In the genomic region with DNA sequence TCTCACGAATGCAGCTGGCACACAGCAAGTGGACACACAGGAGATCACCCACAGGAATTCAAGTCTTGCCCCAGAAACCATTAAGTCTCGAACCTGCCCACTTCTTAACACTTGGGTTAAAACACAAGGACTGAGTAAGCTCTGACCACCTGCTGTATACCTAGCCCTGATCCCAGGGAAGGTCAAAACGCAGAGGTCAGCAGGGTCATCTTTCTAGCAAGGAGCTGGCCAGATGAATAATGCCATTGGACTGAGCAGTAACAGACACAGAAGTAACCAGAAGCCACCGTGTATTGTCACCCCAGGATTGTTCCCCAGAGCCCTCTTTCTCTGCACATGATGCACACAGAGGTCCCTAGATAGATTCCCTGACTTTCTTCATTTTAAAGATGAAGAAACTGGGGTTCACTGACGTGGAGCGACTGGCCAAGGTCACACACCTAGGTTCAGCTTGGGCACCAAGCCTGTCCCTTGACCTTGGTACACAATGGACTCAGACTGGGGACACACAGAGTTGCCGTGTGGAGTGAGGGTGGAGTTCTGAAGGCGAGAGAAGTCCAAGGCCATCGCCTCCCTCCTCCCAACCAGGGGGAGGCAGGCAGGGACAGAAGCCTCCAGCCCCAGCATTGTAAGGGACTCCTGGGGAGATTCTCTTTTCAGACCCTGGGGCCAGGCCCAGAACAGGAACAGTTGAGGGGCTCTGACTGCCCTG, we compare ENCODE assay signal across 12 mouse cellular contexts.
DNase-seq lines count a peak whose midpoint lies in the region; ATAC-seq and TF ChIP-seq lines count a peak whose summit lies in the region.
"Had no signal": no experiment of that assay in that cellular context is flagged by ENCODE, and none has a peak within 500 bp of the region (broad histone marks: within the 10 kb centered on the region; RNA-seq: fewer than 3 reads in every experiment).

No protein-coding gene starts in this region.

- peaks cover 13% of the 10 kb centered on the region for H3K4me1 ChIP-seq in forebrain, embryonic 10.5 days
- no peaks in the 10 kb centered on the region; the same call in 1 of the 2 replicates for H3K4me1 ChIP-seq in forebrain, embryonic 11.5 days (replicated peaks; ENCODE audit: control insufficient read depth, insufficient read depth, low read length)
- peaks cover 39% of the 10 kb centered on the region for H3K4me1 ChIP-seq in E14TG2a.4 (replicated peaks; ENCODE audit: low read depth, low read length)
- peaks cover 49% of the 10 kb centered on the region for H3K4me1 ChIP-seq in forebrain, embryonic 14.5 days (ENCODE audit: control insufficient read depth, insufficient read depth, low read length)
- H3K4me1 ChIP-seq in hindbrain, embryonic 16.5 days (ENCODE audit: control insufficient read depth, insufficient read depth, low read depth, low read length) = peaks cover 40% of the 10 kb centered on the region
- H3K4me1 ChIP-seq in heart, embryonic 11.5 days (ENCODE audit: control insufficient read depth, insufficient read depth, low read length) = no peaks in the 10 kb centered on the region

- ATAC-seq in forebrain, embryonic 11.5 days (replicated peaks; ENCODE audit: low FRiP score) = no peak; the same call in 1 of the 2 replicates
- no peak for ATAC-seq in forebrain, embryonic 14.5 days
- no peak for ATAC-seq in hindbrain, embryonic 16.5 days
- ATAC-seq in heart, embryonic 11.5 days (replicated peaks; ENCODE audit: insufficient number of reproducible peaks, low FRiP score, low TSS enrichment) = no peak

- no peaks in the 10 kb centered on the region for H3K9me3 ChIP-seq in forebrain, embryonic 10.5 days
- no peaks in the 10 kb centered on the region for H3K9me3 ChIP-seq in forebrain, embryonic 11.5 days (ENCODE audit: control insufficient read depth, low read length)
- no peaks in the 10 kb centered on the region for H3K9me3 ChIP-seq in E14TG2a.4 (ENCODE audit: low read length)
- no peaks in the 10 kb centered on the region for H3K9me3 ChIP-seq in forebrain, embryonic 14.5 days (replicated peaks; ENCODE audit: control insufficient read depth, low read length)
- H3K9me3 ChIP-seq in hindbrain, embryonic 16.5 days (ENCODE audit: control insufficient read depth, low read length) = no peaks in the 10 kb centered on the region
- no peaks in the 10 kb centered on the region for H3K9me3 ChIP-seq in heart, embryonic 11.5 days (replicated peaks; ENCODE audit: control insufficient read depth, low read length)

- intact Hi-C loops in left cerebral cortex, postnatal 4 days (cut with DNase I) = no loop called here

- no peaks in the 10 kb centered on the region for H3K27me3 ChIP-seq in forebrain, embryonic 10.5 days (ENCODE audit: poor library complexity, severe bottlenecking)
- no peaks in the 10 kb centered on the region for H3K27me3 ChIP-seq in forebrain, embryonic 11.5 days (ENCODE audit: control insufficient read depth, insufficient read depth, low read length)
- no peaks in the 10 kb centered on the region; the same call in 1 of the 2 replicates for H3K27me3 ChIP-seq in E14TG2a.4 (ENCODE audit: insufficient read depth, low read length)
- H3K27me3 ChIP-seq in forebrain, embryonic 14.5 days (replicated peaks; ENCODE audit: control insufficient read depth, insufficient read depth, low read length) = no peaks in the 10 kb centered on the region
- no peaks in the 10 kb centered on the region for H3K27me3 ChIP-seq in hindbrain, embryonic 16.5 days (replicated peaks; ENCODE audit: control insufficient read depth, insufficient read depth, low read length)
- H3K27me3 ChIP-seq in heart, embryonic 11.5 days (ENCODE audit: control insufficient read depth, insufficient read depth, low read length) = peaks cover 4% of the 10 kb centered on the region; the same call in 1 of the 2 replicates

- H3K9ac ChIP-seq in forebrain, embryonic 11.5 days (ENCODE audit: low read length) = no peak overlapping the region
- H3K9ac ChIP-seq in forebrain, embryonic 14.5 days (ENCODE audit: low read length) = peak overlapping the region; percentile 29; the same call in 1 of the 2 replicates
- H3K9ac ChIP-seq in hindbrain, embryonic 16.5 days (ENCODE audit: low read depth, low read length) = peak overlapping the region; percentile 31; the same call in 1 of the 2 replicates
- no peak overlapping the region for H3K9ac ChIP-seq in heart, embryonic 11.5 days (ENCODE audit: low read depth, low read length)
- H3K9ac ChIP-seq: lung, embryonic 14.5 days had no signal

- H3K36me3 ChIP-seq in forebrain, embryonic 10.5 days (replicated peaks) = no peaks in the 10 kb centered on the region
- no peaks in the 10 kb centered on the region for H3K36me3 ChIP-seq in forebrain, embryonic 11.5 days (ENCODE audit: control insufficient read depth, insufficient read depth, low read length)
- no peaks in the 10 kb centered on the region for H3K36me3 ChIP-seq in E14TG2a.4 (ENCODE audit: insufficient read depth, low read length)
- H3K36me3 ChIP-seq in forebrain, embryonic 14.5 days (ENCODE audit: control insufficient read depth, insufficient read depth, low read length) = no peaks in the 10 kb centered on the region
- H3K36me3 ChIP-seq in hindbrain, embryonic 16.5 days (ENCODE audit: control insufficient read depth, insufficient read depth, low read length) = no peaks in the 10 kb centered on the region
- no peaks in the 10 kb centered on the region for H3K36me3 ChIP-seq in heart, embryonic 11.5 days (ENCODE audit: control insufficient read depth, insufficient read depth, low read length)

- no peak for DNase-seq in forebrain, embryonic 10.5 days (ENCODE audit: extremely low spot score, low spot score)
- DNase-seq in forebrain, embryonic 11.5 days (ENCODE audit: low spot score) = no peak
- no peak for DNase-seq in forebrain, embryonic 14.5 days (ENCODE audit: low spot score)
- DNase-seq in left cerebral cortex, postnatal 4 days = no peak
- no peak for DNase-seq in gastrocnemius, postnatal 25 days
- DNase-seq: kidney, adult 18-20 months; lung, embryonic 14.5 days; thymus, postnatal 25 days had no signal

- H3K27ac ChIP-seq in forebrain, embryonic 10.5 days = peak overlapping the region; percentile 51; the same call in 1 of the 2 replicates
- H3K27ac ChIP-seq in forebrain, embryonic 11.5 days (ENCODE audit: low read depth, low read length) = no peak overlapping the region
- H3K27ac ChIP-seq in forebrain, embryonic 14.5 days (ENCODE audit: low read depth, low read length) = peak overlapping the region; percentile 94
- peak overlapping the region; percentile 74 for H3K27ac ChIP-seq in hindbrain, embryonic 16.5 days (ENCODE audit: low read depth, low read length)
- H3K27ac ChIP-seq in heart, embryonic 11.5 days (ENCODE audit: low read depth, low read length) = no peak overlapping the region

- H3K4me3 ChIP-seq in forebrain, embryonic 10.5 days = no peak overlapping the region
- H3K4me3 ChIP-seq in forebrain, embryonic 11.5 days (ENCODE audit: low read depth, low read length) = no peak overlapping the region
- 0 out of 2 replicates have a peak overlapping the region, but pooled peaks have one; percentile 26 for H3K4me3 ChIP-seq in E14TG2a.4 (replicated peaks; ENCODE audit: low read length)
- H3K4me3 ChIP-seq in forebrain, embryonic 14.5 days (ENCODE audit: low read depth, low read length) = no peak overlapping the region
- no peak overlapping the region for H3K4me3 ChIP-seq in hindbrain, embryonic 16.5 days (ENCODE audit: low read length)
- no peak overlapping the region for H3K4me3 ChIP-seq in heart, embryonic 11.5 days (ENCODE audit: low read depth, low read length)
- H3K4me3 ChIP-seq: myocyte had no signal

- no peak overlapping the region for H3K4me2 ChIP-seq in forebrain, embryonic 11.5 days (ENCODE audit: low read depth, low read length, severe bottlenecking)
- H3K4me2 ChIP-seq in forebrain, embryonic 14.5 days (ENCODE audit: low read length) = no peak overlapping the region
- no peak overlapping the region for H3K4me2 ChIP-seq in hindbrain, embryonic 16.5 days (ENCODE audit: low read length)
- H3K4me2 ChIP-seq in heart, embryonic 11.5 days = no peak overlapping the region
- H3K4me2 ChIP-seq: lung, embryonic 14.5 days had no signal

- TF ChIP-seq CTCF in E14TG2a.4 (conservative IDR thresholded peaks at IDR 0.05; ENCODE audit: low read length) = no peak

- 75% methylated on average over 9 of the region's 9 CpGs for WGBS in forebrain, embryonic 10.5 days
- WGBS in forebrain, embryonic 11.5 days = 71% methylated on average over 9 of the region's 9 CpGs
- 52% methylated on average over 9 of the region's 9 CpGs for WGBS in forebrain, embryonic 14.5 days
- WGBS in hindbrain, embryonic 16.5 days = 55% methylated on average over 9 of the region's 9 CpGs
- WGBS in heart, embryonic 11.5 days (ENCODE audit: insufficient replicate concordance) = 69% methylated on average over 9 of the region's 9 CpGs

Comparison
In these comparisons a context has a peak if more than half of its experiments do, and no peak if none do; other contexts are left out.
1. H3K27ac ChIP-seq: peak in forebrain, embryonic 10.5 days (single experiment), forebrain, embryonic 14.5 days (single experiment) and hindbrain, embryonic 16.5 days (single experiment); none in forebrain, embryonic 11.5 days (single experiment) and heart, embryonic 11.5 days (single experiment).
2. H3K9ac ChIP-seq: peak in forebrain, embryonic 14.5 days (single experiment) and hindbrain, embryonic 16.5 days (single experiment); none in forebrain, embryonic 11.5 days (single experiment) and heart, embryonic 11.5 days (single experiment).